33 mouse cellular contexts compared by ENCODE assay signal in the genomic region with DNA sequence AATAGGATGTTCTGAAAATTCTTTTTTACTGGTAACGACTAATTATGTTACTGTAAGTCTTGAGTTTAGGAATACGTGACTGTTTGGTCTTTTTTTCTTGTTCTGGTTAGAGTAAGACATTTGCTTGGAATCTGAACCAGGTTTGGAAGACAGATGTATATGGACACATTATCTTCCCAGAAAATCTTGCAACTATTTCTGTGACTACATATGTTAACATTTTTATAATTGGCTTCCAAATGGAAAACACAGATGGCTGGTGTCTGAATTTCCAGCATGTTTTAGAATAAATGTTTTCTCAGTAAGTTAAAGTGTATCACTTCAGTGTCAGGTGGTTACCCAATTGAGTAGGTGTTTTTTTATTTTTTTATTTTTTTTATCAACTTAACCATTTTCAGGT. TPM values are rescaled to one million over a fixed set of nuclear protein-coding genes. Genes with fewer than 3 reads are reported as not detected.
A peak's percentile ranks its signal among the peaks of the same experiment; 100 is the strongest.
DNase-seq lines count a peak whose midpoint lies in the region; ATAC-seq lines count a peak whose summit lies in the region.
"Had no signal": no experiment of that assay in that cellular context is flagged by ENCODE, and none has a peak within 500 bp of the region (broad histone marks: within the 10 kb centered on the region; RNA-seq: fewer than 3 reads in every experiment).

No protein-coding gene starts in this region.

- H3K27me3 ChIP-seq in forebrain, embryonic 13.5 days = no peaks in the 10 kb centered on the region
- H3K27me3 ChIP-seq in forebrain, embryonic 12.5 days = no peaks in the 10 kb centered on the region
- H3K27me3 ChIP-seq in forebrain, embryonic 16.5 days (replicated peaks; ENCODE audit: control insufficient read depth, insufficient read depth, low read length) = no peaks in the 10 kb centered on the region
- H3K27me3 ChIP-seq: embryonic facial prominence, embryonic 13.5 days; heart, embryonic 13.5 days; hindbrain, embryonic 15.5 days; limb, embryonic 15.5 days; liver, embryonic 13.5 days; megakaryocyte, embryonic 14.5 days; midbrain, embryonic 13.5 days; neural tube, embryonic 13.5 days had no signal

- ATAC-seq in forebrain, embryonic 13.5 days = peak; percentile 57; the same call in 1 of the 2 replicates
- ATAC-seq in forebrain, embryonic 12.5 days (ENCODE audit: low FRiP score) = no peak
- peak; percentile 59 for ATAC-seq in forebrain, embryonic 16.5 days
- ATAC-seq: inflammation-experienced regulatory T-cells, adult 6 months; lung, postnatal 0 days; midbrain, embryonic 13.5 days had no signal

- peaks cover 29% of the 10 kb centered on the region for H3K36me3 ChIP-seq in forebrain, embryonic 13.5 days (ENCODE audit: poor library complexity, severe bottlenecking)
- H3K36me3 ChIP-seq in forebrain, embryonic 12.5 days (replicated peaks) = peaks cover 31% of the 10 kb centered on the region
- no peaks in the 10 kb centered on the region for H3K36me3 ChIP-seq in forebrain, embryonic 16.5 days (ENCODE audit: control insufficient read depth, insufficient read depth)
- H3K36me3 ChIP-seq: embryonic facial prominence, embryonic 13.5 days had no signal

- no peak overlapping the region for H3K4me3 ChIP-seq in forebrain, embryonic 13.5 days
- no peak overlapping the region for H3K4me3 ChIP-seq in forebrain, embryonic 12.5 days (replicated peaks)
- H3K4me3 ChIP-seq in forebrain, embryonic 16.5 days (replicated peaks; ENCODE audit: low read length) = no peak overlapping the region
- H3K4me3 ChIP-seq: embryonic facial prominence, embryonic 13.5 days; erythroblast, embryonic 14.5 days; heart, embryonic 13.5 days; hindbrain, embryonic 15.5 days; layer of hippocampus, adult 2 months; limb, embryonic 10.5 days; limb, embryonic 15.5 days; liver, embryonic 13.5 days; megakaryocyte, embryonic 14.5 days; midbrain, embryonic 13.5 days; neural tube, embryonic 13.5 days had no signal

- 92% methylated on average over 2 of the region's 2 CpGs for WGBS in forebrain, embryonic 13.5 days
- WGBS in forebrain, embryonic 12.5 days = 98% methylated on average over 2 of the region's 2 CpGs
- 66% methylated on average over 2 of the region's 2 CpGs for WGBS in forebrain, embryonic 16.5 days

- intact Hi-C loops in left cerebral cortex, postnatal 14 days (cut with DNase I) = no loop called here
- intact Hi-C loops in left cerebral cortex, postnatal 36 days (cut with DNase I) = no loop called here

- no peak overlapping the region for H3K4me2 ChIP-seq in forebrain, embryonic 13.5 days
- no peak overlapping the region for H3K4me2 ChIP-seq in forebrain, embryonic 12.5 days
- H3K4me2 ChIP-seq in forebrain, embryonic 16.5 days (ENCODE audit: low read length) = no peak overlapping the region
- H3K4me2 ChIP-seq: embryonic facial prominence, embryonic 13.5 days; heart, embryonic 13.5 days; hindbrain, embryonic 15.5 days; limb, embryonic 15.5 days; liver, embryonic 13.5 days; midbrain, embryonic 13.5 days; neural tube, embryonic 13.5 days had no signal

- no peak overlapping the region for H3K27ac ChIP-seq in forebrain, embryonic 13.5 days
- no peak overlapping the region for H3K27ac ChIP-seq in forebrain, embryonic 12.5 days
- no peak overlapping the region for H3K27ac ChIP-seq in forebrain, embryonic 16.5 days (ENCODE audit: low read length)
- H3K27ac ChIP-seq: embryonic facial prominence, embryonic 13.5 days; heart, embryonic 13.5 days; hindbrain, embryonic 15.5 days; layer of hippocampus, adult 2 months; limb, embryonic 10.5 days; limb, embryonic 15.5 days; liver, embryonic 13.5 days; midbrain, embryonic 13.5 days; neural tube, embryonic 13.5 days had no signal

- no peaks in the 10 kb centered on the region for H3K9me3 ChIP-seq in forebrain, embryonic 13.5 days (replicated peaks)
- no peaks in the 10 kb centered on the region for H3K9me3 ChIP-seq in forebrain, embryonic 12.5 days
- H3K9me3 ChIP-seq in forebrain, embryonic 16.5 days (ENCODE audit: control insufficient read depth, low read length) = no peaks in the 10 kb centered on the region
- H3K9me3 ChIP-seq: embryonic facial prominence, embryonic 13.5 days; G1E; heart, embryonic 13.5 days; hindbrain, embryonic 15.5 days; limb, embryonic 10.5 days; limb, embryonic 15.5 days; liver, embryonic 13.5 days; megakaryocyte, embryonic 14.5 days; midbrain, embryonic 13.5 days; neural tube, embryonic 13.5 days had no signal

- H3K4me1 ChIP-seq in forebrain, embryonic 13.5 days = 0 out of 2 replicates have a peak, but pooled peaks cover 12% of the 10 kb centered on the region
- no peaks in the 10 kb centered on the region for H3K4me1 ChIP-seq in forebrain, embryonic 12.5 days
- H3K4me1 ChIP-seq in forebrain, embryonic 16.5 days (replicated peaks; ENCODE audit: control insufficient read depth, insufficient read depth, low read length) = peaks cover 15% of the 10 kb centered on the region
- H3K4me1 ChIP-seq: limb, embryonic 10.5 days; neural tube, embryonic 13.5 days had no signal

- no peak overlapping the region for H3K9ac ChIP-seq in forebrain, embryonic 13.5 days
- H3K9ac ChIP-seq in forebrain, embryonic 12.5 days = no peak overlapping the region
- no peak overlapping the region for H3K9ac ChIP-seq in forebrain, embryonic 16.5 days (replicated peaks; ENCODE audit: low read depth, low read length)
- H3K9ac ChIP-seq: embryonic facial prominence, embryonic 13.5 days; heart, embryonic 13.5 days; hindbrain, embryonic 15.5 days; limb, embryonic 15.5 days; liver, embryonic 13.5 days; midbrain, embryonic 13.5 days; neural tube, embryonic 13.5 days had no signal

- peak; percentile 48 for DNase-seq in layer of hippocampus, adult 11-12 months (ENCODE audit: low spot score)
- DNase-seq in layer of hippocampus, postnatal 36 days = no peak
- DNase-seq in left cerebral cortex, postnatal 14 days (ENCODE audit: low spot score in 2 of 2) = peak; percentile 25 to 68
- DNase-seq in left cerebral cortex, postnatal 36 days (ENCODE audit: low spot score in 2 of 2) = no peak
- no peak for DNase-seq in kidney, postnatal 25 days
- DNase-seq: adrenal gland, adult 8-10 months; cerebellum, adult 11-12 months; cerebellum, adult 9-11 months; embryo, embryonic 11 days; gastrocnemius, postnatal 10 days; heart, postnatal 10 days; kidney, adult 11 months; kidney, postnatal 14 days; liver, embryonic 13.5 days; lung, adult 18-20 months; lung, postnatal 4 days; right cerebral cortex, postnatal 14 days had no signal

RNA-seq across cellular contexts. Expression of a gene that starts 13.4 kb away (rescaled TPM):
- polyA plus RNA-seq in forebrain, embryonic 13.5 days (2015; fragmentation: Nextera tagmentation; extraction: Ambion mirVana) = 348 and 369 TPM in 2 replicates
- 295 and 296 TPM in 2 replicates for polyA plus RNA-seq in forebrain, embryonic 12.5 days (2016; fragmentation: Nextera tagmentation; extraction: Ambion mirVana)
- 10 to 100 TPM; 69.9 to 72.0 TPM for total RNA-seq in layer of hippocampus, postnatal 36 days (2021)
- 10 to 100 TPM; 71.0 to 84.4 TPM for total RNA-seq in left cerebral cortex, postnatal 14 days (2021)
- total RNA-seq in left cerebral cortex, postnatal 36 days (2021) = 10 to 100 TPM; 65.8 to 87.2 TPM
- 385 and 392 TPM in 2 replicates for polyA plus RNA-seq in forebrain, embryonic 16.5 days (2015; fragmentation: Nextera tagmentation; extraction: Ambion mirVana)

RNA-seq across cellular contexts. Expression of a gene that starts 47.5 kb away (rescaled TPM):
- polyA plus RNA-seq in forebrain, embryonic 13.5 days (2015; fragmentation: Nextera tagmentation; extraction: Ambion mirVana) = 8.0 and 10.5 TPM in 2 replicates
- polyA plus RNA-seq in forebrain, embryonic 12.5 days (2016; fragmentation: Nextera tagmentation; extraction: Ambion mirVana) = 9.3 and 12.5 TPM in 2 replicates
- total RNA-seq in layer of hippocampus, postnatal 36 days (2021) = 10 to 100 TPM in 1 of 2 experiments, 1 to 10 TPM in 1; 9.7 to 12.7 TPM
- 1 to 10 TPM; 6.5 to 7.2 TPM for total RNA-seq in left cerebral cortex, postnatal 14 days (2021)
- total RNA-seq in left cerebral cortex, postnatal 36 days (2021) = 10 to 100 TPM in 1 of 2 experiments, 1 to 10 TPM in 1; 5.9 to 10.4 TPM
- polyA plus RNA-seq in forebrain, embryonic 16.5 days (2015; fragmentation: Nextera tagmentation; extraction: Ambion mirVana) = 8.6 and 10.9 TPM in 2 replicates

Comparison
In these comparisons a context has a peak if more than half of its experiments do, and no peak if none do; other contexts are left out.
1. DNase-seq: peak in layer of hippocampus, adult 11-12 months (single experiment) and left cerebral cortex, postnatal 14 days (2 of 2); none in layer of hippocampus, postnatal 36 days (0 of 2), left cerebral cortex, postnatal 36 days (0 of 2) and kidney, postnatal 25 days (0 of 2).